Mouse (Mus musculus) cerebellum, adult 2 months (tissue): ENCODE measurements around the gene Gpi1.

ENCODE experiments used
- CTCF ChIP-seq: fragments of 200-500 bp; IDR thresholded peaks from 2 replicates; pipeline ENCODE4 v1.5.1; 2011; ENCODE audit warnings: low read depth, mild to moderate bottlenecking, control low read depth, low read length, moderate library complexity, borderline replicate concordance; ENCODE audit not compliant: insufficient read depth
- POLR2A ChIP-seq: fragments of 200-500 bp; IDR thresholded peaks from 2 replicates; pipeline ENCODE4 v1.6.1; 2011; ENCODE audit warnings: low read length, control low read depth, borderline replicate concordance; ENCODE audit not compliant: insufficient read depth

- no peak for TF ChIP-seq POLR2A
- no peak for TF ChIP-seq CTCF
These were observed 46.3 kb downstream of the Gpi1 start for GRCm38 (mm10) chr7:34183794-34184193.
